Mouse (Mus musculus) embryonic fibroblast, embryonic 13.5 days (primary cell): Measurements from ENCODE around the gene Lmtk2. TPM values are rescaled to one million over a fixed set of nuclear protein-coding genes. Genes with fewer than 3 reads are reported as not detected.

Source experiments
- H3K27ac ChIP-seq: 2 replicates; pipeline ENCODE4 v1.5.1; 2012; ENCODE audit warnings: low read length, control low read depth, inconsistent platforms; ENCODE audit not compliant: insufficient read depth
- H3K4me1 ChIP-seq: 2 replicates; pipeline ENCODE4 v1.6.1; 2011; ENCODE audit warnings: low read length; ENCODE audit not compliant: control insufficient read depth, insufficient read depth
- H3K4me3 ChIP-seq: 2 replicates; pipeline ENCODE4 v1.5.1; 2011; ENCODE audit warnings: mild to moderate bottlenecking, control low read depth, low read length; ENCODE audit not compliant: insufficient read depth
- CTCF ChIP-seq: IDR thresholded peaks from 2 replicates; pipeline ENCODE4 v1.5.1; 2011; ENCODE audit warnings: mild to moderate bottlenecking, control low read depth, low read length, moderate library complexity, borderline replicate concordance; ENCODE audit not compliant: insufficient read depth
- POLR2A ChIP-seq: IDR thresholded peaks from 2 replicates; pipeline ENCODE4 v1.6.1; 2011; ENCODE audit warnings: low read depth, mild to moderate bottlenecking, control low read depth, low read length, moderate library complexity
- polyA plus RNA-seq: library from polyadenylated mRNA; stranded (reverse); fragments of >200 nt; gene quantifications from 2 replicates; pipeline ENCODE4 v1.2.4, GENCODE M21; 2011; ENCODE audit warnings: low read depth; ENCODE audit not compliant: missing spikeins, insufficient read length

The Lmtk2 gene
- polyA plus RNA-seq, 1 experiment, result 10.4 TPM

DNA sequence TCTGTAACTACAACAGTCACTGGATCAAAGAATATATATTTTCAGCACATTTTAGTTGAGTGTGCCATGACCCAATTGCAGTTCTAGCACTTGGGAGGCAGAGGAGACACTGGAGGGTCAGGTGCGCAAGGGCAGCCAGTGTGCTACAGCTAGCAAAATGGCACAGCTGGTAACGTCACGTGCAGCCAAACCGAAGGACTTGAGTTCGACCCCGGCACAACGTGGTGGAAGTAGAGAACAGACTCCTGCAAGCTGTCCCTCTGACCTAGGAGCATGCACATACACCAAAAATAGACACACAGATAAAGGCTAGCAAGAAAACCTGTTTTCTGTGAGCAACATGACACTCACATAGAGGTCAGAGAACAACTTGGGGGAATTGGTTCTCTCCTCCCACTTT lies 89.1 kb downstream of the Lmtk2 start:
- no peaks in the 10 kb centered on the region for H3K4me1 ChIP-seq
- no peak overlapping the region for H3K4me3 ChIP-seq
- no peak for TF ChIP-seq CTCF
- no peak for TF ChIP-seq POLR2A
- no peak overlapping the region for H3K27ac ChIP-seq

DNA sequence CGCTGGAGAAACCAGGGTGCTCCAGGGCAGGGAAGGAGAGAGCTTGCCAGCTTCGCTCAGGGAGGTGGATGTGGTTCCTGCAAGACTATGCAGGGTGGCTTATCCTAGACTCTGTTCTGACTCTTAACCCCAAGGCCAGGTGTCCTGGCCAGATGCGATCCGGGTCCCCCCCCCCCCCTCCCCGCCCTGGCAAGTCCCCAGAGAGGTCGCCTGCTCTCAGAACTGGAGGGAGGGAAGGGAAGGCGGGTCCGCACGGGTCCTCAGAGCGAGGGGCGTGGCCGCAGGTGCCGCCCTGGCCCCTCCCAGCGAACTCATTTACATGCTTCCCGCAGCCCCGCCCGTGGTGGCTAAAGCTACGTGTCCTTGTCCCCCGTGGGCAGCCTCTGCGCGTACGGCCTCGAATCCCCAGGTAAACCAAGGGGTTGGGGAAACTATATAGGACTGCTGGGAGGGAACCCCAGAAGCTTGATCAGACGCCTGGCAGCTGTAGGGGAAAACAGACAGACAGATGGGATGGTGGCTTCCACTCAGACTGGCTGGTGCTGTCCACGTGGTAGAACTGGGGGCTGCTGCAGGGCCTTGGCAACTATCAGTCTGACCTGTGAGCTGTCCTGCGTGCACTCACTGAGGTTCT lies 89.8 kb downstream of the Lmtk2 start, which contains the start of gene Bhlha15:
Gene Bhlha15, plus strand, starts transcription at position 337 of the 634 bp plus-strand sequence.
- TF ChIP-seq POLR2A (no peak), CTCF (no peak)
- Histone ChIP-seq H3K4me1 (no peaks in the 10 kb centered on the region), H3K27ac (no peak within 1 kb of the TSS), H3K4me3 (no peak within 1 kb of the TSS)

DNA sequence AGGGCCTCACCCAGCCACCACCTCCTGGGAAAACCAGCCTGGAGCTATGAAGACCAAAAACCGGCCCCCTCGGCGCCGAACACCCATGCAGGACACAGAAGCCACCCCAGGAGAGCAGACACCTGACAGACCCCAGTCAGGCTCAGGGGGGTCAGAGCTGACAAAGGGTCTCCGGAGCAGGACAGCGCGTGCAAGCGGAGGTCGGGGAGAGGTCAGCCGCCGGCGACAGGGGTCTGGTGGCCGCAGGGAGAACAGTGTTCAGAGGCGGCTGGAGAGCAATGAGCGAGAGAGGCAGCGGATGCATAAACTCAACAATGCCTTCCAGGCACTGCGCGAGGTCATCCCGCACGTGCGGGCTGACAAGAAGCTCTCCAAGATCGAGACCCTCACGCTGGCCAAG lies 90.8 kb downstream of the Lmtk2 start:
- no peak overlapping the region for H3K27ac ChIP-seq
- H3K4me1 ChIP-seq, result no peaks in the 10 kb centered on the region
- TF ChIP-seq POLR2A (no peak), CTCF (no peak)
- no peak overlapping the region for H3K4me3 ChIP-seq

DNA sequence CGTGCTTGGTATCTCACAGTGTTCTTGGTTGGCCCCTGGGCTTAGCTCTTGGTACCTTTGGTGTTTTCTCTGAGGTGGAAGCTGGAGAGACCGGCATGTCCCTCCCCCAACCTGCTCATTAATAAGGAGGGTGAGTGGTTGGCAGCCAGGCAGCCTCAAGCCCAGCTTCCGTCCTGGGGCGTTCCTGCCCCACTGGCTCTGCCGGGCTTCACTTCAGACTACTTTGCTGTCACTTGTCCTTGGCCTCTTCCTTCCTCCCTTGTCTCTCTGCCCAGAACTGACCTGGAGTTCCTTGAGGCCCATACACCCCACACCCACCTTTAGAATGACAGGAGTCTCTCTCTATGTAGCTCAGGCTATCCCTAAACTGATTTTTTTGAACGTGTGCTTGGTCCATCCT lies 92.4 kb downstream of the Lmtk2 start:
- TF ChIP-seq POLR2A, result no peak
- TF ChIP-seq CTCF, result no peak
- H3K4me3 ChIP-seq, result no peak overlapping the region

DNA sequence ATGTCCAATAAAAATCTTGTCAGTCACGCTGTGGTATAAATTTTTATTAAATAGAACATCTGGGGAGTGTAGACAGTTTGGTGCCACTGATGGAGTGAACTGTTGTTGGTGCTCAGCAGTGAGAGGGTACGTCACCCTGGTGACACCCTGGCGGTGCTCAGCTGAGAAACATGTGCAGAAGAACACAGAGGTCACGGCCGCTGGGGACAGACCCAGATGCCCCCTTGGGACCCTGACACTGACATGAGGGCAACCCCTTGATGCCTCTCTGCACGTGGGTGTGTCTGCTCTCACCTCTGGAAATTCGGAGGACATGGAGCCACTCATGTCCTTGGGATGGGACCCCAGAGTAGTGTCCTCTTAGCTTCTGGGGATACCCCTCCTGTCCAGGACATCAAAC lies 94.2 kb downstream of the Lmtk2 start:
- TF ChIP-seq CTCF, result no peak
- no peak for TF ChIP-seq POLR2A
- Histone ChIP-seq H3K4me1 (no peaks in the 10 kb centered on the region), H3K27ac (no peak overlapping the region), H3K4me3 (no peak overlapping the region)

More for the DNA sequence above, 92.4 kb downstream of the Lmtk2 start:
- H3K4me1 ChIP-seq, result no peaks in the 10 kb centered on the region
- no peak overlapping the region for H3K27ac ChIP-seq

DNA sequence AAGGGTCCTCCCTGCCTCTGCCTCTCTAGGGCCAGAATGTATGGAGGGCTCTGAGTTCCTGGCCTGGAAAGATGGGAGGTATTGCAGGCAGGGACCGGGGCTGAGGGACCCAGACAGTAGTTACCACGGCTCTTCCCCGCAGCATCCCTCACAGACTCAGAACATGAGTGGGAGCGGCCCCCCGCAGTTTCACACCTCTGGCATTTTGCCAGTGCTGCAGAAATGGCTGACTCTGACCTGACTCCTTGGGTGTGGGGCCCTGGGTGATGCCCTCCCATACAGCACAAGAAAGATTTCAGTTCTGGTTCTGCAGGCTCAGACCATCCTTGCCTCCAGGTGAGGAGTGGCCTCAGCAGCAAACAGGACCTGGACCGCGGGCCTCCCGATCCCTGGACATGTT lies 95.3 kb downstream of the Lmtk2 start:
- Histone ChIP-seq H3K4me1 (no peaks in the 10 kb centered on the region), H3K4me3 (no peak overlapping the region), H3K27ac (no peak overlapping the region)
- no peak for TF ChIP-seq POLR2A
- TF ChIP-seq CTCF, result no peak

DNA sequence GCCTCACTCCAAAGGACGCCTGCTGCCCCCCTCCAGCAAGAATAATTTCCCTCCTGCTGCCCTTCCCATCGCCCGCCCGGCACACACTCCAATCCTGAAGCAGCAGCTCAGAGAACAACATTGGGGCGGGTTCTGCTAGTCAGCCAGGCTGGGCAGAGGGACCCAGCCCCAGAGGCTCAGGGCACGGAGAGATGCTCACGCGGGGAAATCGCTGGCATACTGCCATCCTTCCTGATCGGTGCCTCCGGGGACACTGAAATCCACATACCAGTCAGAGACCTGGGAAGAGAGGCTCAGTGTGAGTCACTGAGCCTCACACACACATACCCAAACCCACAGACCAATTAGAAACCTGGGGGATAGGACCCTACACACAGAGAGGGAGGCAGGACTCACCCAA lies 100.4 kb downstream of the Lmtk2 start:
- H3K4me1 ChIP-seq, result no peaks in the 10 kb centered on the region
- no peak overlapping the region for H3K4me3 ChIP-seq
- TF ChIP-seq POLR2A (no peak), CTCF (no peak)
- no peak overlapping the region for H3K27ac ChIP-seq

DNA sequence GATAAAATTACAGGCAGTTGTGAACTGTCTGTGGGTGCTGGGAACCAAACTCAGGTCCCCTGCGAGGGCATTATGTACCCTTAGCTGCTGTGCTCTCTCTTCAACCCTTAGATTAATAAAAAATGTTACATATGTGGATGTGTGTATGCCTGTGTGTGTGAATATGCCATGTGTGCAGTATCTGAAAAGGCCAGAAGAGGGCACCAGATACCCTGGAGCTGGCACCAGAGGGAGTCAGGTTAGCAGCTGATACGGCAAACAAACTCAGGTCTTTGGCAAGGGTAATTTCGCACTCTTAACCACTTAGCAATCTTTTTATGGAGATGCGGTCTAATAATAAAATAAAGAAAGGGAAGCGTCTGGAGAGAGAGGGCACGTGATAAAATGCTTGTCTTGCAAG lies 102.2 kb downstream of the Lmtk2 start:
- H3K4me3 ChIP-seq, result no peak overlapping the region
- H3K4me1 ChIP-seq, result no peaks in the 10 kb centered on the region
- H3K27ac ChIP-seq, result no peak overlapping the region
- TF ChIP-seq CTCF (no peak), POLR2A (no peak)

DNA sequence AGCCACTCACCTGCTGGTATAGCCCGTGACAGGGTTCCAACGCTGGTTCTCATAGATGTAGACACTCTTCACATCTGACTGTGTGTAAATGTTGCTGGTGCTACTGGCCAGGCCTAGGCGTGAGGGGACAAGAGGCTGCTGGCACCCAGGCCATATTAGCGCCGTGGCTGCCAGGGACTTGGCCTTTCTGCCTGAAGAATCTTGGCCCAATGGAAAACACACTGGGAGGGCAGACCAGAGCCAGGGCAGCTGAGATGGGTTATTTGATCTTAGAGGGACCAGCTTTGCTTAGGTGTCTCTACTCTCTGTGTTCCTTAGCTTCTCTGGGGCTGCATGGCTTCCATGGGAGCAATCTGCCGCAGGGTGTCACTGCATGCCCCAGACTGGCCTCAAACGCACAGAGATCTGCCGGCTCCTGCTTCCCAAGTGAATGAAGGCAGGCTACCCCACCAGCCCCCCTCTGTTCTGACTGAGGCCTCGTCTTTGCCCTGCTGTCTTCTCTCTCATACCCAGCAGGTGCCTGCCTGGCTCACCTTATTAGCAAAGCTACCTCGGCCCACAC lies 103.2 kb downstream of the Lmtk2 start:
- Histone ChIP-seq H3K27ac (no peak overlapping the region), H3K4me3 (no peak overlapping the region), H3K4me1 (no peaks in the 10 kb centered on the region)
- no peak for TF ChIP-seq POLR2A
- TF ChIP-seq CTCF, result no peak

DNA sequence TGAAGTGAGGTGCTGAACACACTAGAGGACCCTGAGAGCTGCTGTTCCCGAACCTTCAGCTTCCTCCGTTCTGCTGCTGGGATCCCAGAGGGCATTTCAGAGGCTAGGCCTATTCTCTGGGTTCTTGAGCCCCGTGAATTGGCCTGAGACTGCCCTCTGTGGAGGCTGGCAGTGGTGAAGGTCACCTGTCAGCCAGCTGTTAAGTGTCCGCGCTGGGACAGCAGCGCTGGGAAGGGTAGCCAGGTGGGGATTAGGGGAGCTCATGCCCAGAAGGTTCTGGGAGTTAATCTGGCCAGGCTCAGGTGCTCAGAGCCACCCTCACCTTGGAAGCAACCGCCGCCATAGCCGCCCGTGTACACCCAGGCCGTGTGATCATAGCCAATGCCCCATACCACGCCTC lies 104.1 kb downstream of the Lmtk2 start:
- Histone ChIP-seq H3K4me3 (no peak overlapping the region), H3K4me1 (no peaks in the 10 kb centered on the region), H3K27ac (no peak overlapping the region)
- TF ChIP-seq POLR2A, result no peak
- no peak for TF ChIP-seq CTCF

DNA sequence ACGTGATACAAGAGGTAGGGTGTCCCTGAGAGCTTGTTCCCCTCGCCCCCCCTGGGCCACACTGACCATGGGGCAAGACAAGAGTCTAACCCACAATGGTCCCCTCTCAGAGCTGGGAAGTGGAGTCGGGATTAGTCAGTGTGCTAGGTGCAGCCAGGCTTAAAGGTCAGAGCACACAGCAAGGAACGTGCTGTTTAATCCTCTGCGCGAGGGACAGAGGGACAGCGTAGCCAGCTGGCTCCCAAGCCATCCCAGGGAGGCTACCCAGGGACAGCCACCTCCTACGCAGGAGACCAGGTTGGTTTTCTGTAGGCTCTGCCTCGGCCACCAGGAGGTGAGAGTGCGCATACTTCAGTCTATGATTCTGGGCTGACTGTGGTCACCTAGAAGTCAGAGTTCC lies 104.7 kb downstream of the Lmtk2 start:
- no peak overlapping the region for H3K4me3 ChIP-seq
- no peak for TF ChIP-seq CTCF
- TF ChIP-seq POLR2A, result no peak
- H3K4me1 ChIP-seq, result no peaks in the 10 kb centered on the region
- no peak overlapping the region for H3K27ac ChIP-seq

DNA sequence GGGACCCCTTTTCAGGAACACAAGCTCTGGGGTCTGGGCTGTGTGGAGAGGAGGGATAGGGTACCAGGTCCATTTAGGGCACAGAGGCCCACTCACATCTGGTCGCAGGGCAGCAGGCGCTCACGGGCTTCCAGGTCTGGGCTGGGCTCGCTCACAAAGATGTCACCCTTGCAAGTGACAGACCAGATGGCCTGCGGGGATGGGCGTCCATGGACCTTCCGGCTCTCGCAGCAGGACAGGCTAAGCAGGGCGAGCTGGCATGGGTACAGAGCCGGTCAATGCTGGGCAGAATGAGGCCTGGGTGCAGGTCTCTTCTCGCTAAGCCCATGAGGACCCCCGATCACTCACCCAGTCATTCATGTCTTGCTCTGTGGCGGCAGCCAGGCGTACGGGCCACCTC lies 105.8 kb downstream of the Lmtk2 start:
- Histone ChIP-seq H3K27ac (no peak overlapping the region), H3K4me3 (no peak overlapping the region), H3K4me1 (no peaks in the 10 kb centered on the region)
- TF ChIP-seq POLR2A, result no peak
- TF ChIP-seq CTCF, result no peak
